Comparison of ENCODE assay signal across 7 mouse cellular contexts in the genomic region with DNA sequence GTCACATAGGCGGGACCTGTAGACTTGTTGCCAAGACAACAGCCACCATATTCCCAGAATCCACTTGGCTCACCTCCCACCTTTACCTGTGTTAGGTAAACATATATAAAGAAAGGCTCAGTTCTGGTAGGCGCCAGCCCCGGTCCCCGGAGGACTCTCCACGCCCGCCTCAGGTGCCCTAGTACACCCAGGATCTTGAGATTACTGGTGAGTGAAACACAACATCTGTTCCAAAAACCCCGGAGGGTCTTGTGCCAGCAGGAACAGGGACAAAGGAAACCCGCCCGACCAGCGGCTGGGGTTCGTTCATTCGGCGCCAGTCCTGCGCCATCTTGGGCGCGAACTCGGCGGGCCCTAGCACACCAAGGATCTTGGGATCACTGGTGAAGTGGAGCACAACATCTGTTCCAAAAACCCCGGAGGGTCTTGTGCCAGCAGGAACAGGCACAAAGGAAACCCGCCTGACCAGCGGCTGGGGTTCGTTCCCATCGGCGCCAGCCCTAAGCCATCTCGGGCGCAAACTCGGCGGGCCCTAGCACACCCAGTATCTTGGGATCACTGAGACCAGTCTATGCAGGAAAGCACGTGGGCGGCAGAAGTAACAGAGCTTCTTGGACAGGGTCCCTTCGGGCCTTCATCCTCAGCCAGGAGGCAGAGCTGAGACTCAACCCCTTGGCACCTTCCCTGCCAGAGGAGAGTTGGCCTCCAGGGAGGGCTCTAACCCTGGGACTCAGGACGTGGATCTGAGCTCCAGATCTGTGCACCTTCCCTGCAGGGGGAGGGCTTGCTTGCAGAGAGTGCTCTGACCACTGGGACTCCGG. TPM values are rescaled to one million over a fixed set of nuclear protein-coding genes. Genes with fewer than 3 reads are reported as not detected.
DNase-seq lines count a peak whose midpoint lies in the region; ATAC-seq and TF ChIP-seq lines count a peak whose summit lies in the region.

No protein-coding gene starts in this region.

- peak; percentile 46 for TF ChIP-seq CTCF in kidney, postnatal 0 days (IDR thresholded peaks at IDR 0.05; ENCODE audit: low read depth)
- TF ChIP-seq CTCF in liver, adult 2 months (IDR thresholded peaks at IDR 0.05; ENCODE audit: low read depth, low read length): no peak

- no peak for TF ChIP-seq POLR2A in liver, adult 2 months (IDR thresholded peaks at IDR 0.05; ENCODE audit: extremely low read depth, insufficient read depth, low read length)

- no peaks in the 10 kb centered on the region for H3K36me3 ChIP-seq in kidney, postnatal 0 days (ENCODE audit: insufficient read depth, low read length)
- H3K36me3 ChIP-seq in liver, adult 2 months (ENCODE audit: control insufficient read depth, insufficient read depth, low read length): no peaks in the 10 kb centered on the region
- H3K36me3 ChIP-seq in neural tube, embryonic 13.5 days: peaks cover 11% of the 10 kb centered on the region

- DNase-seq in brain, adult 2 months (ENCODE audit: low read depth, low spot score): peak; percentile 62
- DNase-seq in cerebellum, postnatal 10 days: peak; percentile 68 to 75
- DNase-seq in frontal cortex, postnatal 14 days (ENCODE audit: low spot score in 2 of 2): peak; percentile 20 to 42
- peak; percentile 46 for DNase-seq in kidney, postnatal 0 days (ENCODE audit: low spot score)
- no peak for DNase-seq in liver, adult 2 months (ENCODE audit: extremely low read depth, low read depth, low spot score)

- H3K4me2 ChIP-seq in kidney, postnatal 0 days (ENCODE audit: low read length): peak overlapping the region; percentile 70
- H3K4me2 ChIP-seq in neural tube, embryonic 13.5 days: peak overlapping the region; percentile 61

- peak overlapping the region; percentile 62 for H3K9ac ChIP-seq in kidney, postnatal 0 days (ENCODE audit: low read depth, low read length)
- no peak overlapping the region for H3K9ac ChIP-seq in liver, adult 2 months (ENCODE audit: low read depth, low read length)
- peak overlapping the region; percentile 73 for H3K9ac ChIP-seq in neural tube, embryonic 13.5 days

- peak overlapping the region; percentile 82 for H3K27ac ChIP-seq in kidney, postnatal 0 days
- H3K27ac ChIP-seq in liver, adult 2 months (replicated peaks; ENCODE audit: insufficient read depth, low read depth, low read length): no peak overlapping the region
- H3K27ac ChIP-seq in neural tube, embryonic 13.5 days (replicated peaks): peak overlapping the region; percentile 71

- no peaks in the 10 kb centered on the region for H3K27me3 ChIP-seq in kidney, postnatal 0 days (ENCODE audit: insufficient read depth, low read length)
- no peaks in the 10 kb centered on the region for H3K27me3 ChIP-seq in liver, adult 2 months (ENCODE audit: control insufficient read depth, insufficient read depth, low read length)
- 0 out of 2 replicates have a peak, but pooled peaks cover 3% of the 10 kb centered on the region for H3K27me3 ChIP-seq in neural tube, embryonic 13.5 days

- peak; percentile 81 for ATAC-seq in kidney, postnatal 0 days (replicated peaks; ENCODE audit: low FRiP score, low read depth)
- ATAC-seq in neural tube, embryonic 13.5 days (ENCODE audit: low read depth): peak; percentile 77
- ATAC-seq in activated CD4-positive, CD25-positive, alpha-beta regulatory T cell, adult 4 months: no peak

- peak overlapping the region; percentile 44 for H3K4me3 ChIP-seq in kidney, postnatal 0 days (replicated peaks; ENCODE audit: low read depth, low read length)
- peak overlapping the region; percentile 42; the same call in 1 of the 2 replicates for H3K4me3 ChIP-seq in liver, adult 2 months (ENCODE audit: insufficient read depth, low read depth, low read length)
- H3K4me3 ChIP-seq in neural tube, embryonic 13.5 days: peak overlapping the region; percentile 49

- H3K4me1 ChIP-seq in kidney, postnatal 0 days (replicated peaks; ENCODE audit: insufficient read depth, low read length): no peaks in the 10 kb centered on the region
- H3K4me1 ChIP-seq in liver, adult 2 months (ENCODE audit: control insufficient read depth, insufficient read depth, low read length): no peaks in the 10 kb centered on the region
- peaks cover 8% of the 10 kb centered on the region; the same call in 1 of the 2 replicates for H3K4me1 ChIP-seq in neural tube, embryonic 13.5 days (replicated peaks)

- no peaks in the 10 kb centered on the region for H3K9me3 ChIP-seq in kidney, postnatal 0 days (replicated peaks; ENCODE audit: low read length)
- H3K9me3 ChIP-seq in neural tube, embryonic 13.5 days: no peaks in the 10 kb centered on the region

- no peaks in the 10 kb centered on the region for H3K79me2 ChIP-seq in liver, adult 2 months (ENCODE audit: control insufficient read depth, insufficient read depth, low read length)

- WGBS in kidney, postnatal 0 days: 13% methylated on average over 33 of the region's 33 CpGs
- 14% methylated on average over 33 of the region's 33 CpGs for WGBS in liver, adult 2 months
- WGBS in neural tube, embryonic 13.5 days: 7% methylated on average over 33 of the region's 33 CpGs

RNA-seq across cellular contexts. Expression of gene Acer2, which starts 56.6 kb away (rescaled TPM):
- 47.9 and 55.5 TPM in 2 replicates for polyA plus RNA-seq in kidney, postnatal 0 days (2015; fragmentation: Nextera tagmentation; extraction: Ambion mirVana)
- 11.5 and 13.2 TPM in 2 replicates for total RNA-seq in liver, adult 2 months (2014; rRNA removed)
- 5.6 and 6.5 TPM in 2 replicates for polyA plus RNA-seq in liver, adult 2 months (2012; rRNA removed)
- polyA plus RNA-seq in neural tube, embryonic 13.5 days (2015; fragmentation: Nextera tagmentation; extraction: Ambion mirVana): 20.0 and 23.8 TPM in 2 replicates
- 1 to 10 TPM; 5.8 to 6.4 TPM for polyA plus RNA-seq in activated CD4-positive, CD25-positive, alpha-beta regulatory T cell, adult 4 months (2017; shearing (Covaris generic))
